Mouse (Mus musculus): ENCODE measurements around the gene Spryd3.

Gene Spryd3

GRCm38 (mm10) chr15:102146882-102147281 is 10.8 kb upstream of the Spryd3 start:
- DNase-seq = peak; percentile 71

- DNase-seq = no peak
These were observed 10.1 kb upstream of the Spryd3 start for GRCm38 (mm10) chr15:102146089-102146488.

GRCm38 (mm10) chr15:102145330-102145729 is 9.3 kb upstream of the Spryd3 start:
- no peak for DNase-seq

- no peak for DNase-seq
These were observed 8.7 kb upstream of the Spryd3 start for GRCm38 (mm10) chr15:102144726-102145125.

- DNase-seq = peak; percentile 16
These were observed 8.3 kb upstream of the Spryd3 start, which contains the start of gene Igfbp6 for GRCm38 (mm10) chr15:102144274-102144711. TSS of gene Igfbp6 (plus strand) at chr15:102144362.

GRCm38 (mm10) chr15:102142914-102143912 is 7.2 kb upstream of the Spryd3 start:
- peak; percentile 86 for DNase-seq

- no peak for DNase-seq
These were observed 5.1 kb upstream of the Spryd3 start for GRCm38 (mm10) chr15:102141120-102141519.

- DNase-seq = no peak
These were observed 409 bp downstream of the Spryd3 start for GRCm38 (mm10) chr15:102135522-102136128.

GRCm38 (mm10) chr15:102134709-102135108 is 1.3 kb downstream of the Spryd3 start:
- DNase-seq = no peak

- DNase-seq = no peak
These were observed 2.7 kb downstream of the Spryd3 start for GRCm38 (mm10) chr15:102133314-102133713.

- DNase-seq = peak; percentile 71
These were observed 9.7 kb downstream of the Spryd3 start for GRCm38 (mm10) chr15:102126303-102126702.

GRCm38 (mm10) chr15:102120530-102120929 is 15.5 kb downstream of the Spryd3 start:
- DNase-seq = no peak

GRCm38 (mm10) chr15:102119831-102120170 is 16.2 kb downstream of the Spryd3 start:
- DNase-seq = no peak

- DNase-seq = no peak
These were observed 16.8 kb downstream of the Spryd3 start for GRCm38 (mm10) chr15:102119121-102119830.

GRCm38 (mm10) chr15:102118591-102118990 is 17.4 kb downstream of the Spryd3 start:
- no peak for DNase-seq

GRCm38 (mm10) chr15:102117461-102118443 is 18.3 kb downstream of the Spryd3 start:
- DNase-seq = peak; percentile 58

GRCm38 (mm10) chr15:102116753-102117415 is 19.1 kb downstream of the Spryd3 start:
- peak; percentile 18 for DNase-seq

- no peak for DNase-seq
These were observed 20.3 kb downstream of the Spryd3 start for GRCm38 (mm10) chr15:102115731-102116231.

- DNase-seq = no peak
These were observed 21.3 kb downstream of the Spryd3 start for GRCm38 (mm10) chr15:102114651-102115260.

- DNase-seq = no peak
These were observed 22.4 kb downstream of the Spryd3 start for GRCm38 (mm10) chr15:102113674-102114073.

- no peak for DNase-seq
These were observed 23.2 kb downstream of the Spryd3 start for GRCm38 (mm10) chr15:102112827-102113226.

Measured in lung, postnatal 10 days (tissue).